Mouse (Mus musculus) frontal cortex, adult (tissue): ENCODE data around the gene Slmap.
"Not testable (repeated sequence)": the region's sequence is repeated elsewhere in the genome, so short reads cannot be mapped to it uniquely, and the experiment has no call there.

Source experiments
- ATAC-seq: cut with Nextera tagmentation; 2 replicates; pipeline ENCODE4 v1.9.2; 2017; ENCODE audit warnings: mild to moderate bottlenecking, moderate library complexity, mixed read lengths; ENCODE audit not compliant: low TSS enrichment

Slmap gene

DNA sequence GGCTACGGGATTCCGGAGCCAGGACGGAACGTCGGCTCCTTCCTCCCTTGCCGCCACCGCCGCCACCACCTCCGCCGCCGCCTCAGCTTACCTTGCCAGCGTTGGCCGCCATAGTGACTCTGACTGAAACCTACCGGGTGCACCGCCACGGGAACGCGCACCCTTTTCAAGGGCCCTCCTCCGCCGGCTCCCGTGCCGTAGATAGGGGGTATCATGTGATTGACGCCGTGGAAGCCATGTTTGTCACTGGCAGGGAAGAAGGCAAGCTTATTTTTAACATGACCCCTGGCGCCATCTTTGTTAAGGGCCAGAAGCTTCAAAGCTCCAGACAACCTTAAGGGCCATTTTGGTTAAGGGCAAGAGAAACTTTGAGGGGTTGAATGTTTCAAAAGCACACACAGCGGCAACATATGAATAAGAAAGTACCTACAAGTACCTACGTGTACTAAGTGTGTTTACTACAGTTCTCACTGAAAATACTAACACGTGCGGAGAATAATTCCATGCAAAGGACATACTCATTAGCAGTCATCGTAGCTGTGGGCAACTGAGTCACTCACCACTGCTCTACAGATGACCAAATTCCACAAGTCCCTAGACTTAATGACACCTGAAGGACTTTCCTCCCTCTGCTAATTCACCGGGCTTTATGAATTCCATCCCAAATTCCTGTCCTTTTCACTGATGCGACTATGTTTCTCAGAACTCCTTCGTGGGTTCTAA is at the start of gene Slmap:
TSS of gene Slmap (minus strand) at position 175 of the 723 bp plus-strand sequence.
- ATAC-seq: peak; percentile 86

DNA sequence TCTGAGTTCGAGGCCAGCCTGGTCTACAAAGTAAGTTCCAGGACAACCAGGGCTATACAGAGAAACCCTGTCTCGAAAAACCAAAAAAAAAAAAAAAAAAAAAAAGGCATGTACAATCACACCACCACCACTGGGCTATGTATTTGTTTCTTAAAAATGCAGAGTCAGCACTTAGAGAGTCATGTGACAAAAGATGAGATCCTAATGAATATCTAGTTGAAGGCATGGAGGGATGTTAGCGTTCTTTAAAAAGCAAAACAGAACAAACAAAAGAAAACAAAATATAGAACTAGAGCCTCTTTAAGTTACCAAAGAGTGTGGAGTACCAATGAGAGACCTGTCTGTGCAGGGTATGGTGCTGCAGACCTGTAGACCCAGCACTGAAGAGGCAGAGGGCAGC is 48.9 kb upstream of the Slmap start:
- no peak for ATAC-seq

DNA sequence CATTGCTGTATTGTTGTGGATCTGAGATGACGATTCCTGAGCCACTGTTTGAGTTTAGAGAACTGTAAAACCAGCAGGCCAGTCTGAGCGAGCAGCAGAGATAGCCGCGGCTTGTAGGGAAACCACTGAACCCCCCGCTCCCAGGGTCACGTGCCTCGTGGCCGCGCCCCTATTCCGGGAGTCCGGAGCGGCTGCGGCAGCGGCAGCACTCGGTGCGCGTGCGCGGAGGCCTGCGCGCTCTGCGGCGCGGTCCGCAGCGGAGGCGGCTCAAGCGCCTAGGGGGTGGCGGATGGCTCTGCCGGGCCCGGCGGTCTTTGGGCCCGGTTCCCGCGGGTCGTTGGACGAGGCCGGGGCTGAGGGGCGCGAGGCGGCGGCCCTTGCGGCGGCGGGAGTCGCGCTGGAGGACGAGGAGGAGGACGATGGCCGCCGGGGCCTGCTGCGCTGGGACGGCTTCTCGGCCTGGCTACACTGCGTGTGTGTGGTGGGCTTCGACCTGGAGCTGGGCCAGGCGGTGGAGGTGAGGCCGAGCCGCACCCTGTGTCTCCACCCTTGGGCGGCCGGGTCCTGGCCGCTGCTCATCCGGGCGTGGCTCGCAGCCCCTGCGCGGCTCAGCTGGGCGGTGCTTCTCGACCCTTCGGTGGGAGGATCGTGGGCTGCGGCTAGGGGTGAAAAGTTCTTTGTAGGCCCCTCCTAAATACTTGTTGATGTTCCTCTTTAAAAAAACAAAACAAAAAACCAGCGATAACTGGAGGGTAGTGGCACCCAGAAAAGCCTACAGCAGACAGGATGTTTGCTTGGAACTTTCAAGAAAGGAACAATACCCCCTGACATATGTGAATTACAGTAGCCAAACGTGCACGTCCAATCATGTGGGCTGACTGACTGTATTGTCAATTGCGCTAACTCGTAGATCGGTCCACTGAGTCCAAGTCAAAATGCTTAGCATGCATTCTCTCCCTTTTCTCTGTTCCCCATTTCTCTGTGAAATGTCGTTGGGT is 44.9 kb upstream of the Slmap start:
- ATAC-seq: peak; percentile 96

DNA sequence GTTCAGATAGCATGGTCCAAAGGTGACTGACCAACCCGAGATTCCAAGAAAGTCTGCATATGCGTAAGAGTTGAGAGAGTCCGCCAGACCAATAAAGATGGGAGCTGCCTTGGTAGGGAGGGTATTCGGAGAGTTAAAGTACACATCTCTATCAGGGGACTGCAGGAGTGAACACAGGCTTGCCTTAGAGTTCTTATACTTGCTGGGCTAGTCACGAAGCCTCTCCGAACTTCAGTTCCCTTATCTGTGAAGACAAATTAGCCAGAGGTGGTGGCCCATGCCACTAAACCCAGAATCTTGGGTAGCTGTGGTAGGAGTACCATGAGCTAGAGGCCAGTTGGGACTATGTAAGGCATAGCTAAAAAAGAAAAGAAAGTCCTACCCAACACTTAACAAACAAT is 44.1 kb upstream of the Slmap start:
- no peak for ATAC-seq

DNA sequence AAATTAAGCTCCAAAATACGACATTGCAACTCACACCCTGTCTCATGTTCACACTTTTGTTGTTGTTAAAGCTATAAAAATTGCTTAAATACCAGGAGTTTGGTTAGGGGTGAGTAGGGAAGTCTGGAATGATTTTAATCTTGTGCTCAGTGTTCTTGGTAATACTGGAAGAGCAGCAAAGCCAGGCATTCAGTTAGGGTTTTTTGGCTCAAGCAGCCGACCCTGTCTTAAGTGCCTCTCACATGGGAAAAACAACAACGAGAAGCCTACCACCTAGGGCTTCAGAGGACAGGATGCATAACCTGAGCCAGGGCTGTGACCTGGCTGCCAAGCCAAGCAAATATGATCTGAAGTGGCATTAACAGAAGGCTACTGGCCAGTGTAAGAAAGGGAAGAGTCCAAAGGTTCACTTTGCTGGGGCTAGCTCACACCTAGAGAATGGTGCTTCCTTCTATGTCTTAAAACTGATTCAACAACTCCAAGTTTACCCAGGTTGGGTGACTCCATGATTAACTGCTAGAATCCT is 41.6 kb upstream of the Slmap start:
- no peak for ATAC-seq

DNA sequence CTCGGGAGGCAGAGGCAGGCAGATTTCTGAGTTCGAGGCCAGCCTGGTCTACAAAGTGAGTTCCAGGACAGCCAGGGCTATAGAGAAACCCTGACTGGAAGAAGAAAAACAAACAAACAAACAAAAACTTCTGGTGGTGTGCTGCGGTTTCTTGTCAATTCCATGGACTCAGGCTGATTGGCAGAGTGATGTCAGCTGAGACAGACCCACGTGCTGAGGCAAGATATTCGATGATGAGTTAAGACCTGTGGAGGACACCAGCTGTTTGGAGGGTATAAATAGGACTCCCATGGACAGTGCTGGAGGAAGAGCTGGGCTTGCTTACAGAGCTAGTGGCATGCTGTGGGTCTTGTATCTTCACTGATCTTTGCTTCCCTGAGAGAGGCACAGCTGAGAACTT is 38.8 kb upstream of the Slmap start, which contains the start of gene Dennd6a:
TSS of gene Dennd6a (plus strand) at position 301 of the 400 bp plus-strand sequence.
- not testable (repeated sequence) for ATAC-seq

DNA sequence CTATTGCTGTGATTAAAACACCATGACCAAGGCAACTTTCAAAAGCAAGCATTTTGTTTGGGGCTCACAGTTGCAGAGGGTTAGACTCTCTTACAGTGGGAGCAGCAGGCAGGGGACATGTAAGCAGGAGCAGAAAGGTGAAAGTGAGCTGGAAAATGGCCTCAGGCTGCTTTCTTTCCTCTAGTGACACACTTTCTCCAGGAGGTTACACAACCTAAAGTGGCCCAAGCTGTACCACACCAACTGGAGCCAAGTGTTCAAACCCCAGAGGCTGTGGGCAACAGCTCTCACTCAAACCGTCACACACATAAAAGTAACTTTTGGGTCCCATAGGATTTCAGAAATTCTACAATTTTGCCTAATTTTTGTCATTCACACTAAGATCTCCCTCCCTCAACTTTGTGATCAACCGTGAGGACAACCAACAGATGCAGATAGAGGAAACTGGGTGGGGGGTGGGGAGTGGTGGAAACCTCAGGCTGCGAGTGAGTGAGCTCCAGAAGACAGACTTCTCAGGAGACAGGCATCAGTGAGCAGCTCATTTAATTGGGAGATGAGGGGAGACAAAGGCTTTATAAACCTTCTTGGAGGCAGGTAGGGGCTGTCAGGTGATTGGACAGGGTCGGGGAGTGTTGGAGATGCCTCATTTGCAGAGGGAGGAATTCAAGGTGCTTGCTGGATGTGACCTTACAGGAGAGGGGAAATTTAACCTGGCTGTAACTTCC is 37.4 kb upstream of the Slmap start:
- no peak for ATAC-seq

DNA sequence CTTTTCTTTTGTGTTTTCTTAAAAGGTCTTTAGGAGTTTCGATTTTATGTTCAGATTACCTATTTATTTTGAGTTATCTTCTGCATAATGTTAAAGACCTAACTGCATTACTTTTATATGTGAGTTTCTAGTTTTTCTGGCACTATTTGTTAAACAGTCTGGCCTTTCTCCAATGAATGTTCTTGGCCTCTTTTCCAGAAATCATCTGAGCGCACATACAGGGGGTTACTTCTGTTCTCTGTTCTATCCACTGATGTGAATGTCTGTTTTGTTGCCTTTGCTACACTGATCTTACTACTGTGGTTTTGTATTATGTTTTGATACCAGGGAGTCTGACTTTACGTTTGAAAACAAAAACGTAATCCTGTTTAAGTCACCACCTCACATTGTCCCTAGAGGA is 35.1 kb upstream of the Slmap start:
- no peak for ATAC-seq

DNA sequence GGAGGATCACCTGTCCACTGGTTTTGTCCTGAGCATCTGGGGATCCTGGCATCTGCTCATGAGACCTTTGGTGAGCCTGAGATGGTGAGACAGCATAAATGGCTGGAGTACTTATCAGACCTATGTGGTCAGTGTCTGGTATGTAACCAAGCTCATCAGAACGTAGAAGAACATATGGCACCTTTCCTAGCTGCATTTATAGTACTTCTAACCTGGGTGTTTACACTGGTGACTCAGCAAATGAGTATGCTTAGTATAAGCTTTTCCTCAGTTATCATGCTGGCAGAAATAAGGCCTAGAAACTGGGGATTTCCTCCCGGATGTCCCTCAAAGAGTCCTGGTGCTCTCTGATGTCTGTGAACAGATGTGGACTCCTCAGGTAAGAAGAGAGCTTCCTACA is 27.5 kb upstream of the Slmap start:
- ATAC-seq: no peak

DNA sequence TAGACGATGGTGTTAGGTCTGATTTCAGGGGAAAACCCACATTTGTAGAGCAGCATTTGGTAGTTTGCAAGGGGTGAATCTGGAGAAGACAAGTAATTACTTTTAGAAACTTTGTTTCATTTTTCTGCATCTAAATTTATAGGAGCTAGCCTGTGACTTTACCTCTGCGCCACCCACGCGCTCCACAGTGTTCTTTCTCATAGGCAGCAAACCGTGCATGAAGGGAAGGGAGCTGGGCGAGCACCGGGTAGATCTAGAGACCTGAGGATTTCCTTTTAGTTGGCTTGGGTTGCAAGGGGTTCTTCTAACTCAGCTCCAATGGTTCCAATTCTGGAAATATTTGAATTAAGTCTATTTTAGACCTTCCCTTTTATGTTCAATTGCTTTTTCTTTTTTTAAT is 23.8 kb upstream of the Slmap start:
- peak; percentile 89 for ATAC-seq

DNA sequence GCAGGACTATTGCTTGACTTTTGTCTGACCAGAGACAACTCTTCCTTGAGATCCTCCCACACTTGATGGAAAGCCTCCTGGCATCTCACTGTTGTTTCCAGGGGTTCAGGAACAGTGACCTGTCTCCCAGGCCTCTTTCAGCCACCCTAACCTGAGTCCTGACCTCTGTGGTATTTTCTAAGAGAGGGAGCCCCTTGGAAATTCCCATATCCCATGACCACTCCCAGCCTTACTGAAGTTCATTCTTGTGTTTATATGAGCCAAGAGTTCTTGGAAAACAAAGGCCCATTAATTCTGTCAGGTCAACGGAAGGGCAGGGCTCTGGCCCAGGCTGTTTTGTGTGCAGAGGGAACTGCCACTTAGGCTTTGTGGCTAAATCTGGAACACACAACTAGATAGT is 22.9 kb upstream of the Slmap start:
- no peak for ATAC-seq

DNA sequence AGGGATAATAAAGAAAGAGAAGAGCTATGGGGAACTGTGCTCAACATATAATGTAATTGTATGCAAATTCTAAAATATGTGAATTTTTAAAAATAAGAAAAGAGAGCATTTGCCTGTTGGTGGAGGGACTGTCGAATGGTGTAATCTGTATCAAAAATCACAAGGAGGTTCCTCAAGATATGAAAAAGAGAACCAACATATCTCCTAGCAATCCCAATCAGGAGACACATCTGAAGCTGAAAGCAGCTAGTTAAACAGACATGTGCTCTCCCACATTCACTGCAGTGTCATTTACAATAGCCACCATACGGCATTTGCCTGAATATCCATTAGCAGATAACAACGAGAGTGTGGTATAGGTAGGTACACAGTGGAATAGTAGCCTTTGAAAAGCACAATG is 18.1 kb upstream of the Slmap start:
- ATAC-seq: no peak

DNA sequence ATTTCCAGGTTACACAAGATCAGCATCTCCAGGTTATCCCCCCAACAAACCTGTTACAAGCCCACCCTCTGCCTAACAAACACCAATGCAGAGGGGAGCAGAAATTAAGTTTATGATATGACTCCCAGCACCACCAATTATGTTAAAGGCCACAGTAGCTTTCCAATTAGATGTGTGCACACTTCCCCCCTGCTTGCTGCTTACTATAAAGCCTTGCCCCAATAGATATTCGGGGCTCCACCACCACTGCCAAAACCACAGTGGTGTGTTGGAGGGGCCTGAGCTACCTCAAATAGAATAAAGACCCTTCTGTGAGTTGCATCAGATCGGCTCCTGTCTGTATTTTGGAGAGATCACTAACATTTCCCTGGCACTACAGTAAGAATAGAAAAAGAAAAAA is 17.7 kb upstream of the Slmap start:
- no peak for ATAC-seq

DNA sequence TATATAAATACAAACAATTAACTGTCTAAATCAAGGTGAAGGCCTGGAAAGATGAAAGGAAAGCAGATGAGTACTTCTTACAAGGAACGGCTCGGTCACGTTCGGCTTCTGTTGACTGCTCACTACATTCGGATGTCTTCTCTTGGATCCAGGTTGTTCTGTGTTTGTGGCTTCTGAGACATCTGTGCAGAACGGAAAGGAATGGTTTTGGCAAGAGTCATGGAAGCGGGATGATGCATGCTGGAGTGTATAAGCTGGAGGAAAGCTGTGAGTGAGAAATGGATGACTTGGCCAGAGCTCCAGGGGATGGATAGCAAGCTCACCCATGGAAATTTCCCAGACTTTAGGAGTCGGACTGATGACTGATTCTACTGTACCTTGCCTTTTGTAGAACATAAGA is 16.0 kb upstream of the Slmap start:
- peak; percentile 62; the same call in 1 of the 2 replicates for ATAC-seq

DNA sequence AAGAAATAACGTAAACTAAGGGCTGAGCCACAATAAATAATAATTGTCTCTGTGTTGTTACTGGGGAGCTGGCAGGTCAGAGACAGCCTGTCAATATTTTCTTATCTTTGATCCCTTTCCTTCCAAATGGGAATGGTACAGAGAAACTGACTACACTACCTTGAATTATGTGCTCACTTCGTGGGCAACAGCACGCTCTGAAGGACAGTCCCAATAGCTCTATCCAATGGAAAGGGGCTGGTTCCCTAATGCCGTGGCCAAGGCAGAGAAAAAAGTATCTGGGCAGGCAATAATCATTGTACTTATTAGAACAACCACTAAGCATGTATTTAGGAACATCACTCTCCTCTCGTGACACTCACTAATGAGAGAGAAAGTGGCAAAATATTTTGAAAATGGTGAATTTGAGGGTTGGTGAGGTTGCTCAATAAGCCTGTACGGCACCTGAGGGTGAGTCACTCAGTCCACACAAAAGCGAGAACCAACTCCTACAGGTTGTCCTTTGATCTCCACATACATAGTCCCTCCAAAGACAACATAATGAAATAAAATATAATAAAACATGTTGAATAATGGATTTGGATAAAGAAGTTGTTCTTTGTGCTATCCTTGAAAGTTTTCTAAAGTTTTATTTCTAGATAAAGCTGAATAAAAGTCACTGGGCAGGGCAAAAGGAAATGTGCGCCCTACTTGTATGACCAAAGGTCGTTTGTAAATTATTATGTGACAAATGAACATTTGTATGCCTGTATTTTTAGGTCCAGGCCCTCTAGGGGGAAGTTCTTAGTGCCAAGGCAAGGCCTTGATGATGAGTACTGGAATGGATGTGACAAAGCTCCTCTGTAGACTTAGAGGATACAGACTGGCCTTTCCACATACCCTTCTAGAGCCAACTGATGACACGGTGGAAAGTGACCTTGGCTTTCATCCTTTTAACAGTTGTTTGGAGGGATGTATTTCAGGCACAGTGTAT is 13.1 kb upstream of the Slmap start:
- no peak for ATAC-seq

DNA sequence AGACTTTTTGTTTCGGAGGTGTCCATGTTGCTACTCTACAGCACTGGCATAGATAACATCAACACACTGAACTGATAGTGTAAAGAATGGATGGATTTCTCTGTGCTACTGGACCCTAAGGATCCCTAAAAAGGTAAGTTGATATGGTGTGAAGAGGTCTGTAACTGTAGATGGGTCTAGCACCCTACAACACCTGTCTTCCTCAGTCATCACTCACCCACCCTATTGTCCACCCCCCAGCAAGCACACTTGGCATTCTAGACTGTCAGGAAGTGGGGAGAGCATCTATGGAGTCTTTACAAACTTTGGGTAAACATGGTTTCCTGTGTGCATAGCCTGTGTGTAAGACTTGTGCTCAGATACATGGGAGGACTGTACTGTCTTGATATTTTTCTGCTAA is 7.4 kb upstream of the Slmap start:
- no peak for ATAC-seq

DNA sequence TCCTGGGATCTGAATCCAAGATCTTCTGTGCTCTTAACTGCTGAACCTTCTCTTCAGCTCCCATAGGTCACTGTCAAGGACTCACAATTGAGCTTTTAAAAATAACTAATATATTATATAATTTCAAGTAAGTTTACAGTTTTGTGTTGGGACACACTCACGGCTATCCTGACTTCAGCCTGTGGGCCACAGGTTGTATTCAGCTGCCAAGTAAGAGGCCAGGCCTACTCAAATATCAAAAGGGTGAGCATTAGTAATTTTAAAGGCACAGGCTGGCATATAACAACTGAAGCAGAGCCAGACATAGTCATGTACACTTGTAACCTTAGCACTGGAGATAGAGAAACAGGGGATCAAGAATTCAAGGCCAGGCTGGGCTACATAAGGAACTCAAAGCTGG is 5.8 kb upstream of the Slmap start:
- ATAC-seq: no peak

DNA sequence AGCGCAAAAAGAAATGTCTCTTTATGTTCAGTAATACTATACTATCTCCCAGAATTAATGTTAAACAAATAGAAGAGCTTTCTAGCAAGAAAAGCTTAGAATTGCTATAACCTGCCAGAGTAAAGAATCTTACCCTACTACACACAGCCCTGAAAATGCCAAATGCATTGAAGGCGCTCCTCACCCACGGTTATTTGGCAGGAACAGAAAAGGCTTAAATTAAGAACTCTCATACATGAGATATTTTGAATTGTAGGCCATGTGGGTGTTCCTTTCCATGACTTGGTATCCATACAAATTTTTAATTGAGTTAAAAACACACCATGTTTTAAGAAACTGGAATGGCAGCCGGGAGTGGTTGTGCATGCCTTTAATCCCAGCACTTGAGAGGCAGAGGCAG is 4.5 kb upstream of the Slmap start:
- peak; percentile 82 for ATAC-seq

DNA sequence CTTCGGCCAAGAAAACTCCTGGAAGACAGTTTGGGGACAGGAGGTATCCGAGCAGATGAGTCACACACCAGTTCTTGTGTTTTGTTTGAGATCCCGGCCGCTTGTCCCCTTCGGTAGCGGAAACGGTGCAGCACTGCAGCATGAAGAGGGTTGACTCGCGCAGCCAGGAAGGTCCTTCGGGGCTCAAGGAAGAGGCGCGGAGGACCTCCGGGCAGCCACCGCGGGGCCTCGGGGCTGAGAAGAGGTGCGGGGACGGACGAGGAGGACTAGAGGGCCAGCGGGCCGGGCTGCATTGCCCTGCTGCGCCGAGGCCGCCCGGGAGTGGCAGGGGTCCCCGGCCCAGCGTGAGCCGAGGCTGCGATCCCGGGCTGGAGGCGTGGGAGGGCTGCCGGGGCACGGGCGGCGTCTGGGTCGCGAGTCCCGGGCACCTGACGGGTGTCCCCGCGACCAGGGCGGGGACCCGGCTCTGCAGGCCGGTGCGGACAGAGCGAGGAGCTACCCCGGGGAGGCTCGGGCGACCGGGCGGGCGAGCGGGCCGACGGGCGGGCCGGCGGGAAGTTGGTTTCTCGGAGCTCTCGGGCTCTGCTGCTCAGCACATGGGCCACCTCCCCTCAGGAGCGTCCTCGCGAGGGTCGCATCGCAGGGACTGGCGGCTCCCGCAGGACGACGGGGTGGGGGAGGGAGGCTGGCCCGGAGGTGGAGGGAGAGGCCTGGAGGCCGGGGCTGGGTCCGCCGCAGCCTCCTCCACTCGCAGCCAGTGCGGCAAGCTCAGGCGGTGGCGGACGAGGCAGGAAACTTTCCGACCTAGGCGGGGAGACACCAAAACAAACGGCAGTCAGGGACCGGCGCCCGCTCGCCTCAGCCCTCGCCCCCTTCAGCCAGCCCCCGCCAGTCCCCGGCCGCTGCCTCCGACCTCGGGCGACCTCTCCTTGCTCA is 642 bp downstream of the Slmap start:
- peak; percentile 44 for ATAC-seq

DNA sequence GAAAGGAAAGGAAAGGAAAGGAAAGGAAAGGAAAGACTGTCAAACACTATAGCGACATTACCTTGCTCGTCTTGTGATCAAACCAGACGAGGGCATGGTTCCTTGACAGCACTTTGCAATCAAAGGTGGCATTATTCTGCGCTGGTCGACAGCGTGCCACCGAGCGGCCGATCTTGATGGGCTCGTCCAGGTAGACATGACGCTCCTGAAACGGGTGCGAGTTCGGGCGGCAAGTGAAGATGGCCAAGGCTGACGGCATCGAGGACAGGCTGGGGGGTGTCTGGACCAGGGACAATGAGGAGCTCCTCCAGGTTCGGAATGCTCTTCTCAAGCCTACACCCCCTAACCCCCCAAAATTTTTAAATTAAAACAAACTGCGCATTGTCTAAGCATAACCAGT is 1.5 kb downstream of the Slmap start:
- no peak for ATAC-seq
